In genomic region chr3:51728456-51728855, GRCm38 (mm10) we compare ENCODE assay signal across 7 mouse cellular contexts.
DNase-seq lines count a peak whose midpoint lies in the region; ATAC-seq lines count a peak whose summit lies in the region.

No protein-coding gene starts in this region.

- DNase-seq in spleen, postnatal 36 days (ENCODE audit: low spot score in 2 of 2), result peak; percentile 19 to 32
- DNase-seq in spleen, adult 18-20 months, result no peak
- DNase-seq in thymus, adult 18-20 months, result no peak
- no peak for DNase-seq in right cerebral cortex, adult 18-20 months
- DNase-seq in left cerebral cortex, adult 8-10 months (ENCODE audit: low spot score in 2 of 2), result no peak

- no peak overlapping the region for H3K9ac ChIP-seq in intestine, embryonic 16.5 days (ENCODE audit: low read depth, low read length)

- H3K36me3 ChIP-seq in intestine, embryonic 16.5 days (ENCODE audit: control insufficient read depth, insufficient read depth, low read length), result no peaks in the 10 kb centered on the region

- H3K9me3 ChIP-seq in intestine, embryonic 16.5 days (ENCODE audit: control insufficient read depth, low read length), result no peaks in the 10 kb centered on the region

- no peak overlapping the region for H3K4me2 ChIP-seq in intestine, embryonic 16.5 days (ENCODE audit: low read depth, low read length)

- H3K27ac ChIP-seq in intestine, embryonic 16.5 days (ENCODE audit: low read length), result no peak overlapping the region

- H3K4me1 ChIP-seq in intestine, embryonic 16.5 days (ENCODE audit: control insufficient read depth, insufficient read depth, low read length), result peaks cover 14% of the 10 kb centered on the region

- no peak overlapping the region for H3K4me3 ChIP-seq in intestine, embryonic 16.5 days (ENCODE audit: low read length)

- ATAC-seq in granulocyte monocyte progenitor cell, adult 5-6 weeks (replicated peaks; ENCODE audit: poor library complexity, severe bottlenecking), result 0 out of 2 replicates have a peak, but pooled peaks have one; percentile 10
- ATAC-seq in intestine, embryonic 16.5 days, result peak; percentile 80

- H3K27me3 ChIP-seq in intestine, embryonic 16.5 days (replicated peaks; ENCODE audit: control insufficient read depth, insufficient read depth, low read length), result no peaks in the 10 kb centered on the region

- 47% methylated on average over 12 of the region's 12 CpGs for WGBS in intestine, embryonic 16.5 days

Comparison
In these comparisons a context has a peak if more than half of its experiments do, and no peak if none do; other contexts are left out.
1. DNase-seq: peak in spleen, postnatal 36 days (2 of 2); none in spleen, adult 18-20 months (0 of 2), thymus, adult 18-20 months (0 of 2), right cerebral cortex, adult 18-20 months (single experiment) and left cerebral cortex, adult 8-10 months (0 of 2).